Mouse (Mus musculus): ENCODE measurements around the gene Fdx1l.
"Not testable (repeated sequence)": the region's sequence is repeated elsewhere in the genome, so short reads cannot be mapped to it uniquely, and the experiment has no call there.

Gene Fdx1l

GRCm38 (mm10) chr9:21072641-21073040, 773 bp downstream of the Fdx1l start:
- no peak for DNase-seq (ENCODE audit: low spot score in 2 of 2)

GRCm38 (mm10) chr9:21067006-21067684, 6.3 kb downstream of the Fdx1l start, which contains the start of gene Zglp1:
Zglp1 (minus strand) TSS chr9:21067093.
- DNase-seq (ENCODE audit: low spot score in 2 of 2) = no peak

- DNase-seq (ENCODE audit: low spot score in 2 of 2) = peak in 1 of 2 experiments; percentile 67
Observed at GRCm38 (mm10) chr9:21062928-21063327, 10.5 kb downstream of the Fdx1l start.

- no peak for DNase-seq (ENCODE audit: low spot score in 2 of 2)
Observed at GRCm38 (mm10) chr9:21051578-21051977, 21.8 kb downstream of the Fdx1l start.

- no peak for DNase-seq (ENCODE audit: low spot score in 2 of 2)
Observed at GRCm38 (mm10) chr9:21045235-21045634, 28.2 kb downstream of the Fdx1l start.

GRCm38 (mm10) chr9:21044785-21045184, 28.6 kb downstream of the Fdx1l start:
- not testable (repeated sequence) for DNase-seq (ENCODE audit: low spot score in 2 of 2)

- no peak for DNase-seq (ENCODE audit: low spot score in 2 of 2)
Observed at GRCm38 (mm10) chr9:21043563-21043962, 29.9 kb downstream of the Fdx1l start.

- peak; percentile 41 to 68 for DNase-seq (ENCODE audit: low spot score in 2 of 2)
Observed at GRCm38 (mm10) chr9:21041308-21041707, 32.1 kb downstream of the Fdx1l start.

GRCm38 (mm10) chr9:21039779-21040178, 33.6 kb downstream of the Fdx1l start:
- no peak for DNase-seq (ENCODE audit: low spot score in 2 of 2)

GRCm38 (mm10) chr9:21037481-21037891, 35.9 kb downstream of the Fdx1l start:
- peak in 1 of 2 experiments; percentile 44 for DNase-seq (ENCODE audit: low spot score in 2 of 2)

- DNase-seq (ENCODE audit: low spot score in 2 of 2) = no peak
Observed at GRCm38 (mm10) chr9:21036666-21037065, 36.7 kb downstream of the Fdx1l start.

- no peak for DNase-seq (ENCODE audit: low spot score in 2 of 2)
Observed at GRCm38 (mm10) chr9:21036161-21036560, 37.3 kb downstream of the Fdx1l start.

GRCm38 (mm10) chr9:21035586-21035985, 37.8 kb downstream of the Fdx1l start:
- DNase-seq (ENCODE audit: low spot score in 2 of 2) = no peak

GRCm38 (mm10) chr9:21034481-21035085, 38.8 kb downstream of the Fdx1l start:
- no peak for DNase-seq (ENCODE audit: low spot score in 2 of 2)

- peak in 1 of 2 experiments; percentile 56 for DNase-seq (ENCODE audit: low spot score in 2 of 2)
Observed at GRCm38 (mm10) chr9:21033136-21033535, 40.3 kb downstream of the Fdx1l start.

- DNase-seq (ENCODE audit: low spot score in 2 of 2) = no peak
Observed at GRCm38 (mm10) chr9:21032491-21032890, 40.9 kb downstream of the Fdx1l start.

GRCm38 (mm10) chr9:21031896-21032351, 41.5 kb downstream of the Fdx1l start, which contains the start of gene Icam5:
Icam5 (plus strand) TSS chr9:21032073.
- peak; percentile 81 to 84 for DNase-seq (ENCODE audit: low spot score in 2 of 2)

- peak; percentile 78 to 81 for DNase-seq (ENCODE audit: low spot score in 2 of 2)
Observed at GRCm38 (mm10) chr9:21031251-21031895, 42.0 kb downstream of the Fdx1l start.

- DNase-seq (ENCODE audit: low spot score in 2 of 2) = peak in 1 of 2 experiments; percentile 83
Observed at GRCm38 (mm10) chr9:21030781-21031250, 42.6 kb downstream of the Fdx1l start.

GRCm38 (mm10) chr9:21030055-21030600, 43.3 kb downstream of the Fdx1l start:
- no peak for DNase-seq (ENCODE audit: low spot score in 2 of 2)

- DNase-seq (ENCODE audit: low spot score in 2 of 2) = peak in 1 of 2 experiments; percentile 77
Observed at GRCm38 (mm10) chr9:21029291-21030054, 43.9 kb downstream of the Fdx1l start, which contains the start of gene Icam4. Icam4 (plus strand) TSS chr9:21029373.
